Mouse (Mus musculus) CH12.LX (cell line): ENCODE measurements around the gene Ppp1r26.

Experiments used
- CTCF ChIP-seq, 2 experiments: IDR thresholded peaks in 1 of 2; conservative IDR thresholded peaks in 1 of 2; 2 replicates each; pipeline ENCODE4 v1.5.1; 2011 to 2012; ENCODE audit warnings: low read depth in 2 of 2, low read length in 2 of 2, improper control_type of control experiment in 1 of 2, inconsistent platforms in 1 of 2, mild to moderate bottlenecking in 1 of 2, moderate library complexity in 1 of 2
- JUN ChIP-seq: IDR thresholded peaks from 2 replicates; pipeline ENCODE4 v1.6.1; 2011; ENCODE audit warnings: low read depth, mild to moderate bottlenecking, low read length, improper control_type of control experiment, moderate library complexity; ENCODE audit not compliant: insufficient read depth
- JUND ChIP-seq: conservative IDR thresholded peaks from 2 replicates; pipeline ENCODE4 v1.6.1; 2011; ENCODE audit warnings: low read depth, low read length, improper control_type of control experiment
- POLR2A ChIP-seq: IDR thresholded peaks from 2 replicates; pipeline ENCODE4 v1.6.1; 2011; ENCODE audit warnings: low read depth, mild to moderate bottlenecking, improper control_type of control experiment, low read length
- POLR2AphosphoS2 ChIP-seq: IDR thresholded peaks from 2 replicates; pipeline ENCODE4 v1.6.1; 2011; ENCODE audit warnings: low read depth, low read length, improper control_type of control experiment
- TBP ChIP-seq: conservative IDR thresholded peaks from 2 replicates; pipeline ENCODE4 v1.6.1; 2011; ENCODE audit warnings: low read depth, low read length, improper control_type of control experiment
- USF1 ChIP-seq: IDR thresholded peaks from 2 replicates; pipeline ENCODE4 v1.6.1; 2014; ENCODE audit warnings: low read depth, mild to moderate bottlenecking, inconsistent platforms, low read length, improper control_type of control experiment
- ZC3H11A ChIP-seq: IDR thresholded peaks from 2 replicates; pipeline ENCODE4 v1.6.1; 2012; ENCODE audit warnings: low read depth, mild to moderate bottlenecking, inconsistent platforms, low read length, improper control_type of control experiment
- ZMIZ1 ChIP-seq: IDR thresholded peaks from 2 replicates; pipeline ENCODE4 v1.6.1; 2012; ENCODE audit warnings: low read depth, mild to moderate bottlenecking, inconsistent platforms, low read length, improper control_type of control experiment

DNA sequence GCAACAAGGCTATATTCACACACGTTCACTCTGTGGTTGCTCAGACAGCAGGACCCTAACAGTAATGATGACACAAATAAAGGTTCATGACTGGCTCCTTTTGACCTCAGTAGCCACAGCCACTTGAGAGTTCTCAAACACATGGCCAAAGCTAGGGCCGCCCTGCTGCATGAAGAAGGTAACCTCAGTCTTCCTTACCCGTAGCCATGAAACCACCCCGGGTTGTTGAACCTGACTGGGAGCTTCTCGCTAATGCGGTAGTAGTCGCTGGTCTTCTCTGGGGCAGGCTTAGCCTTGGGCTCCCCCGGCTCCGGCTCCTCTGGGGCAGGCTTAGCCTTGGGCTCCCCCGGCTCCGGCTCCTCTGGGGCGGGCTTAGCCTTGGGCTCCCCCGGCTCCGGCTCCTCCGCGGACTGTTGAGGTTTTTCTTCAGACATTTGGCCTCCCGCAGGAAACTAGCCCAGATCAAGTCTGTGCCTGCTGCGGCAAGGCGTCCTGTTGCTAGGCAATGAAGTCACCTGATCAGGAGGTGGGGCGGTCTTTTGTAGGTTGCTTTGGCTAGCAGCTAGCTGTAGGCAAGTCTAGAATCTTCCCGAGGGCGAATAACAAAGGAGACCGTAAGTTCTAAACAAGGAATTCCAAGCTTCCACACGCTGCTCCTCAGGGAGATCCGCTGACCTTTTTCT lies 19.4 kb downstream of the Ppp1r26 start, which contains the start of gene 1700007K13Rik:
- TF ChIP-seq POLR2A (no peak), CTCF (conservative IDR thresholded peaks at IDR 0.05 in 1 of 2, IDR thresholded peaks at IDR 0.05 in 1 of 2; ENCODE audit: low read depth in 2 of 2, low read length in 2 of 2) (no peak), ZMIZ1 (no peak), JUN (no peak), ZC3H11A (no peak), TBP (no peak), JUND (no peak), POLR2AphosphoS2 (no peak), USF1 (peak; percentile 83)
